Mouse (Mus musculus): ENCODE data around the gene Ptrh1. TPM values are rescaled to one million over a fixed set of nuclear protein-coding genes. Genes with fewer than 3 reads are reported as not detected.

Gene Ptrh1
- polyA plus RNA-seq, 1 experiment from 2014 or later = 6.6 TPM

- Histone ChIP-seq H3K27me3 (no peaks in the 10 kb centered on the region), H3K9me3 (no peaks in the 10 kb centered on the region), H3K27ac (no peak overlapping the region), H3K4me1 (peaks cover 11% of the 10 kb centered on the region), H3K4me3 (no peak overlapping the region), H3K36me3 (peaks cover 24% of the 10 kb centered on the region), H3K9ac (no peak overlapping the region), H3K4me2 (no peak overlapping the region)
- WGBS = 85% methylated on average over 2 of the region's 2 CpGs
- ATAC-seq (ENCODE audit: insufficient number of reproducible peaks, low FRiP score, low TSS enrichment, low read depth) = no peak
Observed at GRCm38 (mm10) chr2:32816497-32816896, 40.9 kb downstream of the Ptrh1 start.

GRCm38 (mm10) chr2:32816946-32817581 lies 41.5 kb downstream of the Ptrh1 start:
- ATAC-seq (ENCODE audit: insufficient number of reproducible peaks, low FRiP score, low TSS enrichment, low read depth) = peak; percentile 72

GRCm38 (mm10) chr2:32817589-32817988 lies 42.0 kb downstream of the Ptrh1 start:
- Histone ChIP-seq H3K4me1 (peaks cover 11% of the 10 kb centered on the region), H3K27ac (peak overlapping the region; percentile 27), H3K27me3 (no peaks in the 10 kb centered on the region), H3K9ac (no peak overlapping the region), H3K36me3 (peaks cover 16% of the 10 kb centered on the region; the same call in 1 of the 2 replicates), H3K4me3 (no peak overlapping the region), H3K9me3 (no peaks in the 10 kb centered on the region), H3K4me2 (no peak overlapping the region)
- WGBS = 44% methylated on average over 7 of the region's 7 CpGs
- no peak; the same call in 1 of the 2 replicates for ATAC-seq (ENCODE audit: insufficient number of reproducible peaks, low FRiP score, low TSS enrichment, low read depth)

More at GRCm38 (mm10) chr2:32816946-32817581, 41.5 kb downstream of the Ptrh1 start:
- Histone ChIP-seq H3K36me3 (peaks cover 19% of the 10 kb centered on the region), H3K4me3 (no peak overlapping the region), H3K27ac (peak overlapping the region; percentile 33), H3K27me3 (no peaks in the 10 kb centered on the region), H3K4me2 (0 out of 2 replicates have a peak overlapping the region, but pooled peaks have one; percentile 14), H3K9ac (no peak overlapping the region), H3K9me3 (no peaks in the 10 kb centered on the region), H3K4me1 (peaks cover 11% of the 10 kb centered on the region)
- WGBS = 26% methylated on average over 17 of the region's 17 CpGs

- Histone ChIP-seq H3K27ac (no peak overlapping the region), H3K9ac (no peak overlapping the region), H3K4me1 (peaks cover 11% of the 10 kb centered on the region), H3K36me3 (peaks cover 11% of the 10 kb centered on the region; the same call in 1 of the 2 replicates), H3K27me3 (no peaks in the 10 kb centered on the region), H3K4me2 (no peak overlapping the region), H3K4me3 (no peak overlapping the region), H3K9me3 (no peaks in the 10 kb centered on the region)
- no peak for ATAC-seq (ENCODE audit: insufficient number of reproducible peaks, low FRiP score, low TSS enrichment, low read depth)
- WGBS = 91% methylated on average over 5 of the region's 5 CpGs
Observed at GRCm38 (mm10) chr2:32818208-32818607, 42.6 kb downstream of the Ptrh1 start.

GRCm38 (mm10) chr2:32821041-32821802 lies 45.6 kb downstream of the Ptrh1 start:
- Histone ChIP-seq H3K4me3 (no peak overlapping the region), H3K36me3 (no peaks in the 10 kb centered on the region), H3K27me3 (no peaks in the 10 kb centered on the region), H3K9me3 (no peaks in the 10 kb centered on the region), H3K4me1 (peaks cover 11% of the 10 kb centered on the region), H3K4me2 (no peak overlapping the region), H3K9ac (no peak overlapping the region), H3K27ac (no peak overlapping the region)
- no peak for ATAC-seq (ENCODE audit: insufficient number of reproducible peaks, low FRiP score, low TSS enrichment, low read depth)
- 71% methylated on average over 11 of the region's 11 CpGs for WGBS

- ATAC-seq (ENCODE audit: insufficient number of reproducible peaks, low FRiP score, low TSS enrichment, low read depth) = no peak
- Histone ChIP-seq H3K9me3 (no peaks in the 10 kb centered on the region), H3K4me2 (no peak overlapping the region), H3K27me3 (no peaks in the 10 kb centered on the region), H3K4me3 (no peak overlapping the region), H3K4me1 (peaks cover 4% of the 10 kb centered on the region; the same call in 1 of the 2 replicates), H3K36me3 (no peaks in the 10 kb centered on the region), H3K27ac (no peak overlapping the region), H3K9ac (no peak overlapping the region)
- 82% methylated on average over 6 of the region's 6 CpGs for WGBS
Observed at GRCm38 (mm10) chr2:32822643-32823042, 47.1 kb downstream of the Ptrh1 start.

- 51% methylated on average over 11 of the region's 11 CpGs for WGBS
- H3K9me3 ChIP-seq = no peaks in the 10 kb centered on the region
- H3K9ac ChIP-seq = no peak overlapping the region
- H3K4me2 ChIP-seq = no peak overlapping the region
- no peak overlapping the region for H3K4me3 ChIP-seq
- H3K36me3 ChIP-seq = no peaks in the 10 kb centered on the region
- ATAC-seq (ENCODE audit: insufficient number of reproducible peaks, low FRiP score, low TSS enrichment, low read depth) = no peak
- no peaks in the 10 kb centered on the region for H3K4me1 ChIP-seq
- no peaks in the 10 kb centered on the region for H3K27me3 ChIP-seq
- no peak overlapping the region for H3K27ac ChIP-seq
Observed at GRCm38 (mm10) chr2:32823153-32823552, 47.6 kb downstream of the Ptrh1 start.

GRCm38 (mm10) chr2:32823579-32824154 lies 48.1 kb downstream of the Ptrh1 start:
- Histone ChIP-seq H3K9ac (no peak overlapping the region), H3K4me1 (no peaks in the 10 kb centered on the region), H3K4me3 (no peak overlapping the region), H3K36me3 (no peaks in the 10 kb centered on the region), H3K27me3 (no peaks in the 10 kb centered on the region), H3K9me3 (no peaks in the 10 kb centered on the region), H3K4me2 (no peak overlapping the region), H3K27ac (no peak overlapping the region)
- 69% methylated on average over 8 of the region's 8 CpGs for WGBS
- no peak for ATAC-seq (ENCODE audit: insufficient number of reproducible peaks, low FRiP score, low TSS enrichment, low read depth)

GRCm38 (mm10) chr2:32824181-32824580 lies 48.6 kb downstream of the Ptrh1 start:
- WGBS = 60% methylated on average over 8 of the region's 8 CpGs
- H3K4me3 ChIP-seq = no peak overlapping the region
- no peak for ATAC-seq (ENCODE audit: insufficient number of reproducible peaks, low FRiP score, low TSS enrichment, low read depth)
- no peaks in the 10 kb centered on the region for H3K36me3 ChIP-seq
- H3K9me3 ChIP-seq = no peaks in the 10 kb centered on the region
- H3K27me3 ChIP-seq = no peaks in the 10 kb centered on the region
- H3K4me1 ChIP-seq = no peaks in the 10 kb centered on the region
- H3K27ac ChIP-seq = no peak overlapping the region
- no peak overlapping the region for H3K4me2 ChIP-seq
- H3K9ac ChIP-seq = no peak overlapping the region

- Histone ChIP-seq H3K4me1 (no peaks in the 10 kb centered on the region), H3K4me2 (no peak overlapping the region), H3K27ac (no peak overlapping the region), H3K4me3 (no peak overlapping the region), H3K9ac (no peak overlapping the region), H3K27me3 (no peaks in the 10 kb centered on the region), H3K9me3 (no peaks in the 10 kb centered on the region), H3K36me3 (no peaks in the 10 kb centered on the region)
- WGBS = 76% methylated on average over 1 of the region's 1 CpGs
- no peak for ATAC-seq (ENCODE audit: insufficient number of reproducible peaks, low FRiP score, low TSS enrichment, low read depth)
Observed at GRCm38 (mm10) chr2:32824778-32825177, 49.2 kb downstream of the Ptrh1 start.

- no peak overlapping the region for H3K27ac ChIP-seq
- H3K27me3 ChIP-seq = no peaks in the 10 kb centered on the region
- no peak overlapping the region for H3K4me3 ChIP-seq
- 90% methylated on average over 6 of the region's 6 CpGs for WGBS
- no peaks in the 10 kb centered on the region for H3K36me3 ChIP-seq
- no peak overlapping the region for H3K9ac ChIP-seq
- H3K4me2 ChIP-seq = no peak overlapping the region
- no peak for ATAC-seq (ENCODE audit: insufficient number of reproducible peaks, low FRiP score, low TSS enrichment, low read depth)
- H3K4me1 ChIP-seq = no peaks in the 10 kb centered on the region
- H3K9me3 ChIP-seq = no peaks in the 10 kb centered on the region
Observed at GRCm38 (mm10) chr2:32825796-32826195, 50.2 kb downstream of the Ptrh1 start.

Data from limb, embryonic 15.5 days (tissue).